Mouse (Mus musculus): ENCODE measurements around the gene Ampd1. TPM values are rescaled to one million over a fixed set of nuclear protein-coding genes. Genes with fewer than 3 reads are reported as not detected.

Gene Ampd1
- polyA plus RNA-seq, 1 experiment from 2014 or later = 0.09 TPM

- Histone ChIP-seq H3K4me1 (ENCODE audit: control insufficient read depth in 2 of 2, insufficient read depth in 2 of 2, low read length in 2 of 2) (peaks cover 9 to 21% of the 10 kb centered on the region in 2 experiments), H3K27ac (replicated peaks in 1 of 2; ENCODE audit: control insufficient read depth in 1 of 2, insufficient read depth in 1 of 2, low read depth in 2 of 2, low read length in 2 of 2) (no peak overlapping the region), H3K9me3 (ENCODE audit: control insufficient read depth, low read length) (no peaks in the 10 kb centered on the region), H3K36me3 (ENCODE audit: control insufficient read depth, insufficient read depth, low read length) (no peaks in the 10 kb centered on the region), H3K27me3 (ENCODE audit: control insufficient read depth, insufficient read depth, low read length) (no peaks in the 10 kb centered on the region), H3K9ac (ENCODE audit: low read length) (no peak overlapping the region), H3K4me3 (ENCODE audit: control insufficient read depth in 1 of 2, insufficient read depth in 1 of 2, low read depth in 1 of 2, low read length in 2 of 2) (no peak overlapping the region), H3K4me2 (ENCODE audit: low read length) (no peak overlapping the region)
- ATAC-seq (ENCODE audit: insufficient number of reproducible peaks, insufficient read depth, low FRiP score, low read depth) = no peak
- 67% methylated on average over 3 of the region's 3 CpGs for WGBS
These were observed 12.2 kb downstream of the Ampd1 start for GRCm38 (mm10) chr3:103085986-103086385.

- Histone ChIP-seq H3K9ac (ENCODE audit: low read length) (no peak overlapping the region), H3K27ac (replicated peaks in 1 of 2; ENCODE audit: control insufficient read depth in 1 of 2, insufficient read depth in 1 of 2, low read depth in 2 of 2, low read length in 2 of 2) (no peak overlapping the region), H3K4me2 (ENCODE audit: low read length) (no peak overlapping the region), H3K9me3 (ENCODE audit: control insufficient read depth, low read length) (no peaks in the 10 kb centered on the region), H3K4me1 (ENCODE audit: control insufficient read depth in 2 of 2, insufficient read depth in 2 of 2, low read length in 2 of 2) (no peaks in the 10 kb centered on the region), H3K4me3 (ENCODE audit: control insufficient read depth in 1 of 2, insufficient read depth in 1 of 2, low read depth in 1 of 2, low read length in 2 of 2) (no peak overlapping the region), H3K36me3 (ENCODE audit: control insufficient read depth, insufficient read depth, low read length) (no peaks in the 10 kb centered on the region), H3K27me3 (ENCODE audit: control insufficient read depth, insufficient read depth, low read length) (no peaks in the 10 kb centered on the region)
- 92% methylated on average over 2 of the region's 2 CpGs for WGBS
- ATAC-seq (ENCODE audit: insufficient number of reproducible peaks, insufficient read depth, low FRiP score, low read depth) = no peak
These were observed 17.9 kb downstream of the Ampd1 start for GRCm38 (mm10) chr3:103091753-103092152.

- no peaks in the 10 kb centered on the region for H3K27me3 ChIP-seq (ENCODE audit: control insufficient read depth, insufficient read depth, low read length)
- H3K4me3 ChIP-seq (ENCODE audit: control insufficient read depth in 1 of 2, insufficient read depth in 1 of 2, low read depth in 1 of 2, low read length in 2 of 2) = no peak overlapping the region
- no peak overlapping the region for H3K27ac ChIP-seq (replicated peaks in 1 of 2; ENCODE audit: control insufficient read depth in 1 of 2, insufficient read depth in 1 of 2, low read depth in 2 of 2, low read length in 2 of 2)
- WGBS = 61% methylated on average over 23 of the region's 23 CpGs
- no peaks in the 10 kb centered on the region for H3K9me3 ChIP-seq (ENCODE audit: control insufficient read depth, low read length)
- ATAC-seq (ENCODE audit: insufficient number of reproducible peaks, insufficient read depth, low FRiP score, low read depth) = no peak
- H3K4me2 ChIP-seq (ENCODE audit: low read length) = peak overlapping the region; percentile 6; the same call in 1 of the 2 replicates
- H3K4me1 ChIP-seq (ENCODE audit: control insufficient read depth in 2 of 2, insufficient read depth in 2 of 2, low read length in 2 of 2) = 0 out of 4 replicates have a peak, but pooled peaks cover 0 to 8% of the 10 kb centered on the region in 2 experiments
- no peaks in the 10 kb centered on the region for H3K36me3 ChIP-seq (ENCODE audit: control insufficient read depth, insufficient read depth, low read length)
- no peak overlapping the region for H3K9ac ChIP-seq (ENCODE audit: low read length)
These were observed 24.8 kb downstream of the Ampd1 start for GRCm38 (mm10) chr3:103098662-103099061.

- H3K9me3 ChIP-seq (ENCODE audit: control insufficient read depth, low read length) = no peaks in the 10 kb centered on the region
- ATAC-seq (ENCODE audit: insufficient number of reproducible peaks, insufficient read depth, low FRiP score, low read depth) = no peak
- no peak overlapping the region for H3K27ac ChIP-seq (replicated peaks in 1 of 2; ENCODE audit: control insufficient read depth in 1 of 2, insufficient read depth in 1 of 2, low read depth in 2 of 2, low read length in 2 of 2)
- WGBS = 79% methylated on average over 6 of the region's 6 CpGs
- 0 out of 4 replicates have a peak, but pooled peaks cover 0 to 8% of the 10 kb centered on the region in 2 experiments for H3K4me1 ChIP-seq (ENCODE audit: control insufficient read depth in 2 of 2, insufficient read depth in 2 of 2, low read length in 2 of 2)
- no peak overlapping the region for H3K4me2 ChIP-seq (ENCODE audit: low read length)
- H3K36me3 ChIP-seq (ENCODE audit: control insufficient read depth, insufficient read depth, low read length) = no peaks in the 10 kb centered on the region
- no peak overlapping the region for H3K9ac ChIP-seq (ENCODE audit: low read length)
- H3K27me3 ChIP-seq (ENCODE audit: control insufficient read depth, insufficient read depth, low read length) = no peaks in the 10 kb centered on the region
- no peak overlapping the region for H3K4me3 ChIP-seq (ENCODE audit: control insufficient read depth in 1 of 2, insufficient read depth in 1 of 2, low read depth in 1 of 2, low read length in 2 of 2)
These were observed 25.9 kb downstream of the Ampd1 start for GRCm38 (mm10) chr3:103099667-103100066.

GRCm38 (mm10) chr3:103100735-103101134, 26.9 kb downstream of the Ampd1 start:
- no peaks in the 10 kb centered on the region for H3K9me3 ChIP-seq (ENCODE audit: control insufficient read depth, low read length)
- H3K27ac ChIP-seq (replicated peaks in 1 of 2; ENCODE audit: control insufficient read depth in 1 of 2, insufficient read depth in 1 of 2, low read depth in 2 of 2, low read length in 2 of 2) = no peak overlapping the region
- no peak overlapping the region for H3K4me3 ChIP-seq (ENCODE audit: control insufficient read depth in 1 of 2, insufficient read depth in 1 of 2, low read depth in 1 of 2, low read length in 2 of 2)
- H3K9ac ChIP-seq (ENCODE audit: low read length) = no peak overlapping the region
- no peaks in the 10 kb centered on the region for H3K27me3 ChIP-seq (ENCODE audit: control insufficient read depth, insufficient read depth, low read length)
- no peaks in the 10 kb centered on the region for H3K36me3 ChIP-seq (ENCODE audit: control insufficient read depth, insufficient read depth, low read length)
- H3K4me1 ChIP-seq (ENCODE audit: control insufficient read depth in 2 of 2, insufficient read depth in 2 of 2, low read length in 2 of 2) = 0 out of 4 replicates have a peak, but pooled peaks cover 0 to 8% of the 10 kb centered on the region in 2 experiments
- WGBS = 51% methylated on average over 2 of the region's 2 CpGs
- ATAC-seq (ENCODE audit: insufficient number of reproducible peaks, insufficient read depth, low FRiP score, low read depth) = no peak
- no peak overlapping the region for H3K4me2 ChIP-seq (ENCODE audit: low read length)

GRCm38 (mm10) chr3:103101194-103101593, 27.4 kb downstream of the Ampd1 start:
- WGBS = 54% methylated on average over 5 of the region's 5 CpGs
- Histone ChIP-seq H3K4me1 (ENCODE audit: control insufficient read depth in 2 of 2, insufficient read depth in 2 of 2, low read length in 2 of 2) (0 out of 4 replicates have a peak, but pooled peaks cover 0 to 8% of the 10 kb centered on the region in 2 experiments), H3K4me2 (ENCODE audit: low read length) (no peak overlapping the region), H3K4me3 (ENCODE audit: control insufficient read depth in 1 of 2, insufficient read depth in 1 of 2, low read depth in 1 of 2, low read length in 2 of 2) (no peak overlapping the region), H3K27ac (replicated peaks in 1 of 2; ENCODE audit: control insufficient read depth in 1 of 2, insufficient read depth in 1 of 2, low read depth in 2 of 2, low read length in 2 of 2) (no peak overlapping the region), H3K9ac (ENCODE audit: low read length) (no peak overlapping the region), H3K36me3 (ENCODE audit: control insufficient read depth, insufficient read depth, low read length) (no peaks in the 10 kb centered on the region), H3K27me3 (ENCODE audit: control insufficient read depth, insufficient read depth, low read length) (no peaks in the 10 kb centered on the region), H3K9me3 (ENCODE audit: control insufficient read depth, low read length) (no peaks in the 10 kb centered on the region)
- ATAC-seq (ENCODE audit: insufficient number of reproducible peaks, insufficient read depth, low FRiP score, low read depth) = no peak

GRCm38 (mm10) chr3:103101909-103102308, 28.1 kb downstream of the Ampd1 start:
- Histone ChIP-seq H3K27me3 (ENCODE audit: control insufficient read depth, insufficient read depth, low read length) (no peaks in the 10 kb centered on the region), H3K9me3 (ENCODE audit: control insufficient read depth, low read length) (no peaks in the 10 kb centered on the region), H3K4me1 (ENCODE audit: control insufficient read depth in 2 of 2, insufficient read depth in 2 of 2, low read length in 2 of 2) (0 out of 4 replicates have a peak, but pooled peaks cover 0 to 8% of the 10 kb centered on the region in 2 experiments), H3K4me3 (ENCODE audit: control insufficient read depth in 1 of 2, insufficient read depth in 1 of 2, low read depth in 1 of 2, low read length in 2 of 2) (peak overlapping the region; percentile 79 to 80), H3K9ac (ENCODE audit: low read length) (peak overlapping the region; percentile 75), H3K36me3 (ENCODE audit: control insufficient read depth, insufficient read depth, low read length) (no peaks in the 10 kb centered on the region), H3K27ac (replicated peaks in 1 of 2; ENCODE audit: control insufficient read depth in 1 of 2, insufficient read depth in 1 of 2, low read depth in 2 of 2, low read length in 2 of 2) (peak overlapping the region; percentile 24 to 72; a peak in 2 of 4 replicates), H3K4me2 (ENCODE audit: low read length) (peak overlapping the region; percentile 97)
- ATAC-seq (ENCODE audit: insufficient number of reproducible peaks, insufficient read depth, low FRiP score, low read depth) = peak; percentile 43
- under 1% methylated on average over 14 of the region's 14 CpGs for WGBS
